Mouse (Mus musculus) cerebellum, adult 18-20 months (tissue): Measurements from ENCODE around the gene Vmn2r51.
"Not testable (repeated sequence)": the region's sequence is repeated elsewhere in the genome, so short reads cannot be mapped to it uniquely, and the experiment has no call there.

Experiments used
- DNase-seq, 2 experiments: peaks; one replicate each; pipeline ENCODE4 v3.0.0; 2021

The Vmn2r51 gene

DNA sequence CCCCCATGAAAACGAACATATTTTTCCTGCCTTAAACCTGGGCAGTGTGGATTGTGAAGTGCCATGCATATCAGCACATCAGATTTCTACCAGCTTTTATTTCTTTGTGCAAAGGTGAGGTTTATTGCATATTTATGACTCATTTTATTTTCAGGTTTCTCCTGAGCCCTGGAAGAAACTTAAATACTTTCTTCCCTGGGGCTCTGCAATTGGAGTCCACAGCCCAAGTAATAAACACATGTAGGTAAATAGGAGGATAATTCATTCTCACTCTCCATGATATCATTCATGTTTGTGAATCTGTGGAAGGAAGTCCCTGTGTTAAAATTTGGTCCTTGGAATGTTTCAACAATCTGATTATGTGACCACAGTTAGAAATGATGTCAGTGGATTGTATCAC is at the start of gene Vmn2r51:
Gene Vmn2r51 (minus strand): TSS at position 101 of the 400 bp plus-strand sequence.
- not testable (repeated sequence) for DNase-seq

DNA sequence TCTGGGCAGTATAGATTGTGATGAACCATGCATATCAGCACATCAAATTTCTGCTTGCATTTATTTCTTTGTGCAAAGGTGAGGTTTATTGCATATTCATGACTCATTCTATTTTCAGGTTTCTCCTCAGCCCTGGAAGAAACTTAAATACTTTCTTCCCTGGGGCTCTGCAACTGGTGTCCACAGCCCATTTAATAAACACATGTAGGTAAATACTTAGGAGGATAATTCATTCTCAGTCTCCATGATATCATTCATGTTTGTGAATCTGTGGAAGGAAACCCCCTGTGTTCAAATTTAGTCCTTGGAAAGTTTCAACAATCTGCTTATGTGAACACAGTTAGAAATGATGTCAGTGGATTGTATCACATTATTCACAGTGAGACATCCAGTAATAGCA is 52.3 kb downstream of the Vmn2r51 start, which contains the start of gene Vmn2r50:
Gene Vmn2r50 (minus strand): TSS at position 101 of the 400 bp plus-strand sequence.
- DNase-seq = not testable (repeated sequence)
